ENCODE assay signal across 9 mouse cellular contexts in genomic region chr5:128596813-128597212, GRCm38 (mm10). TPM values are rescaled to one million over a fixed set of nuclear protein-coding genes. Genes with fewer than 3 reads are reported as not detected.
A peak's percentile ranks its signal among the peaks of the same experiment; 100 is the strongest.
DNase-seq lines count a peak whose midpoint lies in the region; ATAC-seq and TF ChIP-seq lines count a peak whose summit lies in the region.
"Had no signal": no experiment of that assay in that cellular context is flagged by ENCODE, and none has a peak within 500 bp of the region (broad histone marks: within the 10 kb centered on the region; RNA-seq: fewer than 3 reads in every experiment).

No protein-coding gene starts in this region.

- no peak for TF ChIP-seq EP300 in lung, postnatal 0 days (IDR thresholded peaks at IDR 0.05)

- H3K4me2 ChIP-seq in lung, postnatal 0 days (replicated peaks; ENCODE audit: low read depth, low read length) = peak overlapping the region; percentile 35
- H3K4me2 ChIP-seq in limb, embryonic 13.5 days (replicated peaks) = peak overlapping the region; percentile 91

- peaks cover 29% of the 10 kb centered on the region for H3K27me3 ChIP-seq in lung, postnatal 0 days (replicated peaks; ENCODE audit: insufficient read depth, low read length)
- peaks cover 23% of the 10 kb centered on the region for H3K27me3 ChIP-seq in limb, embryonic 13.5 days

- WGBS in lung, postnatal 0 days = 10% methylated on average over 20 of the region's 20 CpGs
- WGBS in limb, embryonic 13.5 days = under 1% methylated on average over 20 of the region's 20 CpGs

- H3K27ac ChIP-seq in lung, postnatal 0 days (ENCODE audit: low read length) = no peak overlapping the region
- H3K27ac ChIP-seq in limb, embryonic 13.5 days = no peak overlapping the region

- no peak overlapping the region for H3K4me3 ChIP-seq in lung, postnatal 0 days (ENCODE audit: low read depth, low read length)
- H3K4me3 ChIP-seq in limb, embryonic 13.5 days = peak overlapping the region; percentile 41

- H3K4me1 ChIP-seq in lung, postnatal 0 days (ENCODE audit: insufficient read depth, low read depth, low read length) = peaks cover 6% of the 10 kb centered on the region; the same call in 1 of the 2 replicates
- H3K4me1 ChIP-seq in limb, embryonic 13.5 days = peaks cover 45% of the 10 kb centered on the region

- H3K9me3 ChIP-seq in lung, postnatal 0 days (ENCODE audit: low read length) = no peaks in the 10 kb centered on the region
- no peaks in the 10 kb centered on the region for H3K9me3 ChIP-seq in limb, embryonic 13.5 days

- DNase-seq in cerebellum, postnatal 4 days (ENCODE audit: low spot score in 2 of 2) = peak; percentile 31 to 35
- no peak for DNase-seq in cerebellum, adult 11-12 months
- no peak for DNase-seq in lung, postnatal 0 days (ENCODE audit: low spot score)
- DNase-seq in lung, postnatal 10 days = no peak
- DNase-seq in spleen, postnatal 36 days (ENCODE audit: low spot score in 2 of 2) = no peak
- DNase-seq in urinary bladder, postnatal 36 days (ENCODE audit: low spot score in 2 of 2) = no peak
- DNase-seq in thymus, postnatal 4 days = no peak

- TF ChIP-seq CTCF in lung, postnatal 0 days (IDR thresholded peaks at IDR 0.05) = no peak

- ATAC-seq in lung, postnatal 0 days = no peak
- ATAC-seq in limb, embryonic 13.5 days (ENCODE audit: low FRiP score, low read depth) = no peak

- no peak overlapping the region for H3K9ac ChIP-seq in lung, postnatal 0 days (replicated peaks; ENCODE audit: low read depth)
- peak overlapping the region; percentile 59 for H3K9ac ChIP-seq in limb, embryonic 13.5 days

- H3K36me3 ChIP-seq in lung, postnatal 0 days (ENCODE audit: insufficient read depth, low read length) = no peaks in the 10 kb centered on the region
- H3K36me3 ChIP-seq in limb, embryonic 13.5 days = no peaks in the 10 kb centered on the region

RNA-seq across cellular contexts. Expression of gene Fzd10, which starts 3.8 kb away (rescaled TPM):
- polyA plus RNA-seq in lung, postnatal 0 days (2015; fragmentation: Nextera tagmentation; extraction: Ambion mirVana) = 0.29 and 0.35 TPM in 2 replicates
- 5.6 and 7.1 TPM in 2 replicates for polyA plus RNA-seq in limb, embryonic 13.5 days (2015; fragmentation: Nextera tagmentation; extraction: Ambion mirVana)
- polyA plus RNA-seq: C2C12 had no signal

Comparison
In these comparisons a context has a peak if more than half of its experiments do, and no peak if none do; other contexts are left out.
1. DNase-seq: peak in cerebellum, postnatal 4 days (2 of 2); none in cerebellum, adult 11-12 months (single experiment), lung, postnatal 0 days (single experiment), lung, postnatal 10 days (single experiment), spleen, postnatal 36 days (0 of 2), urinary bladder, postnatal 36 days (0 of 2) and thymus, postnatal 4 days (single experiment).